Mouse (Mus musculus) olfactory bulb, adult 2 months (tissue): Measurements from ENCODE around the gene Ciz1. TPM values are rescaled to one million over a fixed set of nuclear protein-coding genes. Genes with fewer than 3 reads are reported as not detected.
A peak's percentile ranks its signal among the peaks of the same experiment; 100 is the strongest.

ENCODE experiments used
- H3K27ac ChIP-seq: fragments of 200-500 bp; 2 replicates; pipeline ENCODE4 v1.5.1; 2012; ENCODE audit warnings: low read depth, low read length; ENCODE audit not compliant: insufficient read depth
- H3K4me1 ChIP-seq: fragments of 200-500 bp; 2 replicates; pipeline ENCODE4 v1.6.1; 2012; ENCODE audit warnings: low read length; ENCODE audit not compliant: control insufficient read depth, insufficient read depth
- H3K4me3 ChIP-seq: fragments of 200-500 bp; 2 replicates; pipeline ENCODE4 v1.5.1; 2012; ENCODE audit warnings: mild to moderate bottlenecking, low read depth, low read length, moderate library complexity; ENCODE audit not compliant: insufficient read depth
- CTCF ChIP-seq: fragments of 200-500 bp; IDR thresholded peaks from 2 replicates; pipeline ENCODE4 v1.5.1; 2012; ENCODE audit warnings: low read depth, mild to moderate bottlenecking, low read length, moderate library complexity; ENCODE audit not compliant: insufficient read depth
- POLR2A ChIP-seq: fragments of 200-500 bp; IDR thresholded peaks from 2 replicates; pipeline ENCODE4 v1.6.1; 2012; ENCODE audit warnings: mild to moderate bottlenecking, low read depth, low read length, moderate library complexity; ENCODE audit not compliant: insufficient read depth
- WGBS: fragments of 180-500 bp; shearing (Covaris S2); methylation state at CpG from one replicate; pipeline ENCODE4 v1.1.7; 2018; 5-methylcytosine and 5-hydroxymethylcytosine counted together
- polyA plus RNA-seq: library from polyadenylated mRNA; stranded (reverse); fragments of >200 nt; gene quantifications from 2 replicates; pipeline ENCODE4 v1.2.4, GENCODE M21; 2012; ENCODE audit warnings: low replicate concordance; ENCODE audit not compliant: missing spikeins, insufficient read depth, insufficient read length

Gene Ciz1
- polyA plus RNA-seq, 1 experiment = not detected

GRCm38 (mm10) chr2:32381775-32382223 is 29.7 kb downstream of the Ciz1 start, which contains the start of gene 1110008P14Rik:
TSS of gene 1110008P14Rik (minus strand) at chr2:32381938.
- Histone ChIP-seq H3K4me3 (peak within 1 kb of the TSS; percentile 70), H3K27ac (no peak within 1 kb of the TSS), H3K4me1 (peaks cover 9% of the 10 kb centered on the region; the same call in 1 of the 2 replicates)
- no peak for TF ChIP-seq POLR2A
- no peak for TF ChIP-seq CTCF
- WGBS = 1% methylated on average over 43 of the region's 47 CpGs

GRCm38 (mm10) chr2:32382689-32383088 is 30.6 kb downstream of the Ciz1 start:
- H3K4me3 ChIP-seq = no peak overlapping the region
- peaks cover 9% of the 10 kb centered on the region; the same call in 1 of the 2 replicates for H3K4me1 ChIP-seq
- no peak for TF ChIP-seq POLR2A
- TF ChIP-seq CTCF = no peak
- WGBS = 49% methylated on average over 2 of the region's 2 CpGs
- no peak overlapping the region for H3K27ac ChIP-seq

GRCm38 (mm10) chr2:32387706-32388490 is 35.8 kb downstream of the Ciz1 start, which contains the start of gene Lcn2:
TSS of gene Lcn2 (minus strand) at chr2:32388252.
- 67% methylated on average over 5 of the region's 5 CpGs for WGBS
- TF ChIP-seq CTCF (no peak), POLR2A (no peak)
- Histone ChIP-seq H3K4me1 (no peaks in the 10 kb centered on the region), H3K27ac (no peak within 1 kb of the TSS), H3K4me3 (no peak within 1 kb of the TSS)

- no peak for TF ChIP-seq POLR2A
- no peak for TF ChIP-seq CTCF
- H3K4me1 ChIP-seq = no peaks in the 10 kb centered on the region
- H3K4me3 ChIP-seq = no peak overlapping the region
- H3K27ac ChIP-seq = no peak overlapping the region
- 89% methylated on average over 2 of the region's 2 CpGs for WGBS
Measured at GRCm38 (mm10) chr2:32389157-32389556, 37.0 kb downstream of the Ciz1 start.

GRCm38 (mm10) chr2:32390871-32391270 is 38.7 kb downstream of the Ciz1 start:
- Histone ChIP-seq H3K4me3 (no peak overlapping the region), H3K4me1 (peaks cover 5% of the 10 kb centered on the region; the same call in 1 of the 2 replicates), H3K27ac (no peak overlapping the region)
- TF ChIP-seq CTCF (no peak), POLR2A (no peak)
- WGBS = 79% methylated on average over 8 of the region's 8 CpGs

GRCm38 (mm10) chr2:32392063-32392462 is 39.9 kb downstream of the Ciz1 start:
- 78% methylated on average over 5 of the region's 5 CpGs for WGBS
- no peak for TF ChIP-seq CTCF
- no peak for TF ChIP-seq POLR2A
- H3K27ac ChIP-seq = no peak overlapping the region
- H3K4me1 ChIP-seq = peaks cover 9% of the 10 kb centered on the region
- H3K4me3 ChIP-seq = no peak overlapping the region

- peaks cover 22% of the 10 kb centered on the region for H3K4me1 ChIP-seq
- WGBS = 3% methylated on average over 8 of the region's 8 CpGs
- peak overlapping the region; percentile 29; the same call in 1 of the 2 replicates for H3K27ac ChIP-seq
- TF ChIP-seq POLR2A (no peak), CTCF (peak; percentile 28; the same call in 1 of the 2 replicates)
- peak overlapping the region; percentile 83 for H3K4me3 ChIP-seq
Measured at GRCm38 (mm10) chr2:32394973-32395372, 42.8 kb downstream of the Ciz1 start.

GRCm38 (mm10) chr2:32395484-32395945 is 43.4 kb downstream of the Ciz1 start, which contains the start of gene Ptges2:
TSS of gene Ptges2 (plus strand) at chr2:32395896.
- under 1% methylated on average over 31 of the region's 31 CpGs for WGBS
- TF ChIP-seq POLR2A (no peak; the same call in none of the 2 replicates), CTCF (no peak)
- Histone ChIP-seq H3K27ac (peak within 1 kb of the TSS; percentile 90), H3K4me1 (peaks cover 22% of the 10 kb centered on the region), H3K4me3 (peak within 1 kb of the TSS; percentile 83)
